Mouse (Mus musculus): ENCODE results near the gene Dact1. TPM values are rescaled to one million over a fixed set of nuclear protein-coding genes. Genes with fewer than 3 reads are reported as not detected.

Dact1 gene
- polyA plus RNA-seq, 1 experiment from 2014 or later = 17.9 TPM

- Histone ChIP-seq H3K9me3 (ENCODE audit: control insufficient read depth, low read depth, low read length) (peaks cover 8% of the 10 kb centered on the region; the same call in 1 of the 2 replicates), H3K4me1 (ENCODE audit: control insufficient read depth, insufficient read depth, low read length) (no peaks in the 10 kb centered on the region), H3K4me3 (ENCODE audit: low read depth, low read length) (no peak overlapping the region), H3K4me2 (replicated peaks; ENCODE audit: low read depth, low read length) (no peak overlapping the region), H3K36me3 (ENCODE audit: control insufficient read depth, insufficient read depth, low read length) (no peaks in the 10 kb centered on the region), H3K9ac (replicated peaks; ENCODE audit: low read depth, low read length) (no peak overlapping the region), H3K27me3 (ENCODE audit: control insufficient read depth, insufficient read depth, low read length) (no peaks in the 10 kb centered on the region), H3K27ac (ENCODE audit: low read length) (no peak overlapping the region)
- no peak for ATAC-seq (ENCODE audit: insufficient number of reproducible peaks, insufficient read depth, low FRiP score, low read depth)
These were observed 24.3 kb upstream of the Dact1 start for GRCm38 (mm10) chr12:71285399-71285798.

GRCm38 (mm10) chr12:71290460-71290859, 19.2 kb upstream of the Dact1 start:
- Histone ChIP-seq H3K9me3 (ENCODE audit: control insufficient read depth, low read depth, low read length) (no peaks in the 10 kb centered on the region), H3K27ac (ENCODE audit: low read length) (no peak overlapping the region), H3K4me3 (ENCODE audit: low read depth, low read length) (no peak overlapping the region), H3K27me3 (ENCODE audit: control insufficient read depth, insufficient read depth, low read length) (no peaks in the 10 kb centered on the region), H3K9ac (replicated peaks; ENCODE audit: low read depth, low read length) (no peak overlapping the region), H3K4me2 (replicated peaks; ENCODE audit: low read depth, low read length) (no peak overlapping the region), H3K36me3 (ENCODE audit: control insufficient read depth, insufficient read depth, low read length) (no peaks in the 10 kb centered on the region), H3K4me1 (ENCODE audit: control insufficient read depth, insufficient read depth, low read length) (0 out of 2 replicates have a peak, but pooled peaks cover 7% of the 10 kb centered on the region)
- 68% methylated on average over 2 of the region's 2 CpGs for WGBS
- no peak for ATAC-seq (ENCODE audit: insufficient number of reproducible peaks, insufficient read depth, low FRiP score, low read depth)

GRCm38 (mm10) chr12:71293960-71294942, 15.4 kb upstream of the Dact1 start:
- Histone ChIP-seq H3K4me3 (ENCODE audit: low read depth, low read length) (no peak overlapping the region), H3K27ac (ENCODE audit: low read length) (no peak overlapping the region), H3K36me3 (ENCODE audit: control insufficient read depth, insufficient read depth, low read length) (no peaks in the 10 kb centered on the region)

GRCm38 (mm10) chr12:71296849-71297535, 12.7 kb upstream of the Dact1 start:
- H3K4me1 ChIP-seq (ENCODE audit: control insufficient read depth, insufficient read depth, low read length) = 0 out of 2 replicates have a peak, but pooled peaks cover 7% of the 10 kb centered on the region
- no peak overlapping the region for H3K27ac ChIP-seq (ENCODE audit: low read length)
- H3K27me3 ChIP-seq (ENCODE audit: control insufficient read depth, insufficient read depth, low read length) = no peaks in the 10 kb centered on the region
- H3K4me2 ChIP-seq (replicated peaks; ENCODE audit: low read depth, low read length) = no peak overlapping the region
- ATAC-seq (ENCODE audit: insufficient number of reproducible peaks, insufficient read depth, low FRiP score, low read depth) = no peak
- H3K9me3 ChIP-seq (ENCODE audit: control insufficient read depth, low read depth, low read length) = no peaks in the 10 kb centered on the region
- WGBS = 52% methylated on average over 8 of the region's 8 CpGs
- H3K36me3 ChIP-seq (ENCODE audit: control insufficient read depth, insufficient read depth, low read length) = no peaks in the 10 kb centered on the region
- H3K9ac ChIP-seq (replicated peaks; ENCODE audit: low read depth, low read length) = no peak overlapping the region
- no peak overlapping the region for H3K4me3 ChIP-seq (ENCODE audit: low read depth, low read length)

More at GRCm38 (mm10) chr12:71293960-71294942, 15.4 kb upstream of the Dact1 start:
- no peaks in the 10 kb centered on the region for H3K27me3 ChIP-seq (ENCODE audit: control insufficient read depth, insufficient read depth, low read length)
- H3K4me2 ChIP-seq (replicated peaks; ENCODE audit: low read depth, low read length) = peak overlapping the region; percentile 19; the same call in 1 of the 2 replicates
- no peak for ATAC-seq (ENCODE audit: insufficient number of reproducible peaks, insufficient read depth, low FRiP score, low read depth)
- WGBS = 26% methylated on average over 22 of the region's 22 CpGs
- 0 out of 2 replicates have a peak, but pooled peaks cover 7% of the 10 kb centered on the region for H3K4me1 ChIP-seq (ENCODE audit: control insufficient read depth, insufficient read depth, low read length)
- no peaks in the 10 kb centered on the region for H3K9me3 ChIP-seq (ENCODE audit: control insufficient read depth, low read depth, low read length)
- H3K9ac ChIP-seq (replicated peaks; ENCODE audit: low read depth, low read length) = no peak overlapping the region

GRCm38 (mm10) chr12:71310068-71310931, 616 bp downstream of the Dact1 start:
- H3K4me1 ChIP-seq (ENCODE audit: control insufficient read depth, insufficient read depth, low read length) = peaks cover 7% of the 10 kb centered on the region; the same call in 1 of the 2 replicates
- peak; percentile 50; the same call in 1 of the 2 replicates for ATAC-seq (ENCODE audit: insufficient number of reproducible peaks, insufficient read depth, low FRiP score, low read depth)
- H3K9me3 ChIP-seq (ENCODE audit: control insufficient read depth, low read depth, low read length) = no peaks in the 10 kb centered on the region
- H3K27me3 ChIP-seq (ENCODE audit: control insufficient read depth, insufficient read depth, low read length) = no peaks in the 10 kb centered on the region
- under 1% methylated on average over 48 of the region's 56 CpGs for WGBS
- peak overlapping the region; percentile 97 for H3K27ac ChIP-seq (ENCODE audit: low read length)
- H3K36me3 ChIP-seq (ENCODE audit: control insufficient read depth, insufficient read depth, low read length) = peaks cover 6% of the 10 kb centered on the region; the same call in 1 of the 2 replicates
- peak overlapping the region; percentile 74 for H3K4me2 ChIP-seq (replicated peaks; ENCODE audit: low read depth, low read length)
- peak overlapping the region; percentile 92 for H3K4me3 ChIP-seq (ENCODE audit: low read depth, low read length)
- peak overlapping the region; percentile 92 for H3K9ac ChIP-seq (replicated peaks; ENCODE audit: low read depth, low read length)

GRCm38 (mm10) chr12:71311237-71311887, 1.7 kb downstream of the Dact1 start:
- Histone ChIP-seq H3K27ac (ENCODE audit: low read length) (peak overlapping the region; percentile 97), H3K9me3 (ENCODE audit: control insufficient read depth, low read depth, low read length) (no peaks in the 10 kb centered on the region), H3K4me1 (ENCODE audit: control insufficient read depth, insufficient read depth, low read length) (peaks cover 7% of the 10 kb centered on the region; the same call in 1 of the 2 replicates), H3K4me3 (ENCODE audit: low read depth, low read length) (peak overlapping the region; percentile 92), H3K36me3 (ENCODE audit: control insufficient read depth, insufficient read depth, low read length) (peaks cover 15% of the 10 kb centered on the region; the same call in 1 of the 2 replicates), H3K27me3 (ENCODE audit: control insufficient read depth, insufficient read depth, low read length) (no peaks in the 10 kb centered on the region), H3K4me2 (replicated peaks; ENCODE audit: low read depth, low read length) (peak overlapping the region; percentile 74), H3K9ac (replicated peaks; ENCODE audit: low read depth, low read length) (peak overlapping the region; percentile 92)
- WGBS = 12% methylated on average over 13 of the region's 13 CpGs
- no peak for ATAC-seq (ENCODE audit: insufficient number of reproducible peaks, insufficient read depth, low FRiP score, low read depth)

GRCm38 (mm10) chr12:71318239-71318638, 8.6 kb downstream of the Dact1 start:
- Histone ChIP-seq H3K4me3 (ENCODE audit: low read depth, low read length) (no peak overlapping the region), H3K9ac (replicated peaks; ENCODE audit: low read depth, low read length) (no peak overlapping the region), H3K9me3 (ENCODE audit: control insufficient read depth, low read depth, low read length) (peaks cover 12% of the 10 kb centered on the region; the same call in 1 of the 2 replicates), H3K4me2 (replicated peaks; ENCODE audit: low read depth, low read length) (no peak overlapping the region), H3K27me3 (ENCODE audit: control insufficient read depth, insufficient read depth, low read length) (no peaks in the 10 kb centered on the region), H3K36me3 (ENCODE audit: control insufficient read depth, insufficient read depth, low read length) (peaks cover 45% of the 10 kb centered on the region), H3K27ac (ENCODE audit: low read length) (no peak overlapping the region), H3K4me1 (ENCODE audit: control insufficient read depth, insufficient read depth, low read length) (no peaks in the 10 kb centered on the region)
- 97% methylated on average over 34 of the region's 40 CpGs for WGBS
- ATAC-seq (ENCODE audit: insufficient number of reproducible peaks, insufficient read depth, low FRiP score, low read depth) = no peak

Measured in stomach, embryonic 14.5 days (tissue).